Mouse (Mus musculus): ENCODE measurements around the gene Nr6a1.

Gene Nr6a1

DNA sequence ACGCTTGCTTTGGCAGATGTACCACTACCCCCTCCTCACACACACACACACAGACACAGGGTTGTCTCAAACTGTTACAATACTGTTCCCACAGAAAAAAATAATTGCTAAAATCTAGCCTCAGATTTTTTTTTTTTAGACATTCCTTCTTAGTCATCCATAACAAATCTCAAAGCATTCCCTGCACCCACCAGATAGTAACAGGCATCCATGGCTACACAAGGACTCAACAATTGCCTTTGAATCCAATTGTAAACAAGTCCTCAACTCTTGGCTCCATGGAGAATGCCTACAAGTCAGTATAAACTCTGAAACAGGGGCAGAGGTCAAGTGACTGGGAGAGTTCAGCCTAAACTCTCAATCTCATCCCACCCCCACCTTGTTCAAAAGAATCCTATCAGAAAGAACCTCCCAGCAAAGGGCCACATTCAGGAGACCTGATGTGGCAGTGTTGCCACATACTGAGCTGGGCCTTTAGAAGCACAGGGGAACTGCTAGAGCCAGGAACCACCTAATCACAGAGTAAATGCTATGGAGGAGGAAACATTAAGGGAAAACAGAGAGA lies 52.9 kb downstream of the Nr6a1 start:
- DNase-seq (ENCODE audit: low spot score) = no peak

DNA sequence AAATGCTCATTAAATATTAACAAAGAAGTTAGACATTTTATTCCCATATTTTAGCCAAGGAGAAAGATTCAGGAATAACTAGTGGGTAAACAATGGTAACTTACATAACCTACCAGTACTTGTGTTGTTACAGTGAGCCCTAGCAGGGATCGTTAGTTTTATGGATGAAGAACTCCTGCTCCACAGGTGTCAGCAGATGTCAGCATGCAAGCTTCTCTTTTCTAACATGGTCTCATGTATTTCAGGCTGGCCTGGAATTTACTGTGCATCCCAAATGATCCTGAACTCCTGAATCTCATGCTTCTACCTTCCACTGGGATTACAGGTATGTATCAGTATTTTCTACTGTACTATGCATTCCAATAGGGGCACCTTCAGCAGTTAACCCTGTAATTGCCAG lies 54.8 kb downstream of the Nr6a1 start:
- no peak for DNase-seq (ENCODE audit: low spot score)

DNA sequence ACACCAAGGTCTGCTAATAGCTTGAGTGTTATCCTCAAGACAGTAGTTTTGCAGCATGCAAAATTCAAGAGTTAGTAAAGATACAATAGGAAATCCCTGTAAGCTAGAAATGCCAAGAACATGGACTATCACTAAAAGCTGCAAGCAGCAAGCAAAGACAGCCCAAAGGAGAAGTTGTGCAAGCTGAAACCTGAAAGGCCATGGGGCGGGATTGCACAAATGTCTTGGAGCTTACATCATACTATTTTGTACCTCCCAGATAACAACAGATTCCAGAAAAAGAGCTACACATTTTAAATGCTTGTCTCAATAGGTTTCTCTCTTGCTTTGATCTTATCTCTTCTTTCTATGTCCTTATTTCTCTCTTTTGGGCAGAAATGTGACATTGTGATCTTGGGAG lies 60.8 kb downstream of the Nr6a1 start:
- DNase-seq (ENCODE audit: low spot score) = no peak

DNA sequence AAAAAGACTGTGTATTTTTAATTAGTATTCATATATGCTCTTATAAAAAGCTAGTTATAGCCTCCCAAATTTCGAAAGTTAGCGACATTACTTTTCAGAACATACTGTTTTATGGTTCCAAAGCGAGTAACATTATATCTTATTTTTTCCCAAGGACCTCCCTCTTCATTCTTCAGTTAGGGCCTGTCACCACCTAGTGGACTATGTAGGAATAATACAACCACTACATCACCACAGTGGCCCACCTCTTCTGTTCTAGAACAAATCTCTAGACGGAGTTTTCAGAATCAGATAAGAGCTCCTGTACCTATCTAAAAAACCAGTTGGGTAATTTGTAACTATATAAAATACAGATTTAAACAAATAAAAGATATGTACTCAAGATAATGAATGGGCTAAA lies 63.5 kb downstream of the Nr6a1 start:
- DNase-seq (ENCODE audit: low spot score) = peak; percentile 34

DNA sequence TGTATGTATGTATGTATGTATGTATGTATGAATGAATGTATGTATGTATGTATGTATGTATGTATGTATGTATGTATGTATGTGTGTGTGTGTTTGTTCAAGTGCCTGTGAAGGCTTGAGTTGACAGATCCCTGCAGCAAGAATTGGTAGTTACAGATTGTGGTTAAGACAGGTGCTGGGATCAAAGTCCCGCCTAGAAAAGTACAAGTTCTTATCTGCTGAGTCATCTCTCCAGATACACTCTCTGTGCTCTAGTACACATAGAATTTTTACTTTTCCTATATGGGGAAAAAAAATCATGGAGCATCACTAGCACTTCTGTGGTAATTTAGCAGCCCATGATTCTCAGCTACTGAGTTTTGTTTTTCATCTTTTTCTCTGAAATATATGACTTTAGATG lies 75.7 kb downstream of the Nr6a1 start:
- DNase-seq (ENCODE audit: low spot score) = no peak

DNA sequence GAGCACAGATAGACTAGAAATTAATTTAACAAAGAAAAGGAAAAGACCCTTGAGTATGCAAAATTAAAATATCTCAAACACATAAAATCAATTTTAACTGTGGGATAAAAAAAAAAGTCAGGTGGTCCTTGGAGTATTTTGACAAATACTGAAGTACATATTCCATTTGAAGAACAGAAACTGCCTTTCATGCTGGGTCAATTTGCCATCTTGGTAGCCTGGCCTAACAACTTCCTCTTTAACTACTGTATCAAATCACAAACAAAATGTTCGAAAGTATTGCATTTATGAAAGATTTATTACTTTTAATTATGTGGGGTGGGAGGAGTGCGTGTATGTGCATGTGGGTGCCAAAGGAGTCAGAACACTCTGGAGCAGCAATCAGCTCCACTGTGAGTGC lies 81.2 kb downstream of the Nr6a1 start:
- DNase-seq (ENCODE audit: low spot score) = no peak

DNA sequence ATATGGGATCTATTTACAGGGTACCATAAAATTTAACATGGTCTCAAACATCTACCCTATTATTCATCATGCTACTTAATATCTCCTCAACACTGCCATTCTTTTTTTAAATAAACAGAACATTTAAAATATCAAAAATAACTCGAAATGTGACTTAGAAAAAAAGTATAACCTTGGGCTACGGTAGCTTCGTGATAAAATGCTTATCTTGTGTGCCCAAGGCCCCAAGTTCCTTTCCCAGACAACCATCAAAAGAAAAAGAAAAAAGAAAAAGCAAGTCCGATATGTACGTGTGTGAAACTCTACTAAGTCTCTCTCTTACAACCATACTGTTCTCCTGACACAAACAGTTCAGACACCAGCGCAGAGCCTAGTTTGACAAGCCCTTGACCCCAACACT lies 92.0 kb downstream of the Nr6a1 start:
- DNase-seq (ENCODE audit: low spot score) = no peak

DNA sequence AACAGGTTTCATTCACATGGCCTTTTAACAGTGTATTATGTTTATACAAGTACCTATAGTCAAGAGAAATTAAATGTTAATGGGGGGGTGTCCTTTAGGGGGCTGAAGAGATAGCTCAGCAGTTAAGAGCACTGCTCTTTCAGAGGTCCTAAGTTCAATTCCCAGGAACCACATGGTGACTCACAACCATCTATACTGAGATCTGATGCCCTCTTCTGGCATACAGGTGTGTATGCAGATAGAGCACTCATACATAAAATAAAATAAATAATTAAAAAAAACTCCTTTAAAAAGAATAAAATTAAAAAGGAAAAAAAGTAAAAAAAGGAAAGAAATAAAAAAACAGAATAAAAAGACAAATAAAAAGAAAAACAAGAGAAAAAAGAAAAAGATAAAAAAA lies 95.5 kb downstream of the Nr6a1 start:
- no peak for DNase-seq (ENCODE audit: low spot score)

DNA sequence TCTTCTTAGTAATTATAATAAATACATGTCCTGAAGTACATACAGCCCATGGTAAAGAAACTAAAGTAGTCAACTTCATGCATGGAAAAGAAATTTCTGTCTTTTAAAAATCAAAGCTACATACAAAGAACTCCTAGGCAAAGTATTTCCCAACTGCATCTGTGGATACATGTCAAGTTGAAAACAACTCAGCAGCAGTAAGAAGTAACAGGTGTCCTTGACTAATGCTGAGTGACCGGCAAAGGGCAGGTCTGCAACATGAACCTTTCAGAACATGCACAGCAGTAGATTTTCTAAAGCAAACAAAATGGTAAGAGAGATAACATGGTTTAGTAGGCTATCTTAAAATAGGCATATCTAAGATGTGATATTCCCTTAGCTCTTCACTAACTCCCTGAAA lies 98.0 kb downstream of the Nr6a1 start:
- no peak for DNase-seq (ENCODE audit: low spot score)

DNA sequence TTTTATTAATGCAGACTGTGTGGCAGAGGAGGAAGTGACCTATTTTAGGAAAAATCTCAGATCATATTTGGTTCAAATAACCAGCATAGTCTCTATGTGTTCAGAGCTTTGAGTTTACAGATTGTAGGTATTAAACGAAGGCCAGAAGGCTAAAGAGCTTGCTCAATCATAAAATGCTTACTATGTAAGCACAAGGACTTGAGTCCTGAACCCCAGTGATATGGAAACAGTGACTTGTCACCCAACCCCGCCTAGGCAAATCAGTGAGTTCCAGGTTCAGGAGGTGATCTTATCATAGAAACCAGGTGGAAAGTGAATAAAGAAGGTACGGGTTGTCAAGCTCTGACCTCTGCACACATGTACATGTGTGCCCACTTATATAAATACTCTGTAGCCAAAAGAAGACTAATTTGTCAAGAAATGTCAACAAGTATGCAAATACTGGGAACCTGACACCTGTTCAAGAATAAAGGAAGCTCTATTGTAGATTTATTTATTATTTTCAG lies 99.6 kb downstream of the Nr6a1 start:
- DNase-seq (ENCODE audit: low spot score) = no peak

DNA sequence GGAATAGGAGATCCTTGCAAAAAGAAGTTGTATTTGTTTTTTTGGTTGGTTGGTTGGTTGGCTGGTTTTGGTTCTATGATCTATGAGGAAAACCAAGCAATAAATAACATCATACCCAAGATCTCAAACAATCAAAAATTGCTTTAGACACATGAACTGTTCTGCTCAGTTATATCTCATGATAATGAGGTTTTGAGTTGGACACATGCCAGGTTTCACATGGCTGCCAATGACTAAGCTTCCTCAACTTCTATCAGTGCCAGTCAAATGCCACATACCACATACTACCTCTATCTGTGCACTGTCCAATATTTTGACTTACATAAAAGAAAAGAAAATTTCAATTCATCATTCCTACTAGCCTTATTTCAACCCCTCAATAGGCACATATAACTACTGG lies 101.3 kb downstream of the Nr6a1 start:
- DNase-seq (ENCODE audit: low spot score) = no peak

DNA sequence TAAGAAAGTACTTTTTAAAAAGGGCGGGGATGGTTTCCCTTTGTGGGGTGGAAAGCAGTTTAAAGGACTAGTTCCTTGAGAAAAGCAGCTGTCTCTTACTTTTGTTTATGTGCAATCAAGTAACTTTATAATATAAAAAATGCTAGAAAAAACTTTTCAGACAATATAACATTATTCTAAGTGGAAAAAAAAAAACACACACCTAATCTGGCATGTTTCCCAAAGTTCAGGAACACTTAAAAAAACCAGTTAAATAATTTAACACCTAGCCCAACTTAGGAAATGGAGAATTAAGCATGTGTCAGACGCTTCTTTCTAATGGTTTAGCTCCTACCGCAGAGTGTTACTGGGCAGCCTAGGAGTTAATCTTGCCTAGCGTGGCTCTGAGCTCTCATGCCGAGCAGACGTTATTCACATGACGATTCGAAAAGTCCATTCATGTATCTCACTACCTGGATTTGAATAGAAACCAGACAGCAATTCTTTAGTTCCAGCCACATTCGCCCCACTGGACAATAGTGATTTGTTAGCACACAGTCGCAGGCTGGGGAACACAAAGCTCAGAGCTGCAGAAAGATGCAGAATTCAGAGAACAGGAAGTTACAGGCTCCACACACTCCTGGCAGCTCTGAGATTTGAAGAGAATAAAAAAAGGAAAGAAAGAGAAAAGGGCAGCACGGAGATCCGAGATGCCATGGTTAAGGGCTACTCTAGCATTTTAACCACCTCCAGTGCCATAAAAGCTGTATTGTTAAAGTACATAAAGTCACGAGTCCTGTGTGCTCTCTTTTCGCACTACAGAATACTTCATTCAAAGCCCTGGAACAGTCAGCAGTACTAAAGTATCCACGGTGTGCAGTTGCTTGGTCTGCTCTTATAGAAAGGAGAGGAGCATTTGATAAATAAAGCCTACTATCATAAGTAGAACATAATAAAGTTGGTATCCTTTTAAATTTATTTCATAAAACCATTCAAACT lies 102.4 kb downstream of the Nr6a1 start:
- no peak for DNase-seq (ENCODE audit: low spot score)

DNA sequence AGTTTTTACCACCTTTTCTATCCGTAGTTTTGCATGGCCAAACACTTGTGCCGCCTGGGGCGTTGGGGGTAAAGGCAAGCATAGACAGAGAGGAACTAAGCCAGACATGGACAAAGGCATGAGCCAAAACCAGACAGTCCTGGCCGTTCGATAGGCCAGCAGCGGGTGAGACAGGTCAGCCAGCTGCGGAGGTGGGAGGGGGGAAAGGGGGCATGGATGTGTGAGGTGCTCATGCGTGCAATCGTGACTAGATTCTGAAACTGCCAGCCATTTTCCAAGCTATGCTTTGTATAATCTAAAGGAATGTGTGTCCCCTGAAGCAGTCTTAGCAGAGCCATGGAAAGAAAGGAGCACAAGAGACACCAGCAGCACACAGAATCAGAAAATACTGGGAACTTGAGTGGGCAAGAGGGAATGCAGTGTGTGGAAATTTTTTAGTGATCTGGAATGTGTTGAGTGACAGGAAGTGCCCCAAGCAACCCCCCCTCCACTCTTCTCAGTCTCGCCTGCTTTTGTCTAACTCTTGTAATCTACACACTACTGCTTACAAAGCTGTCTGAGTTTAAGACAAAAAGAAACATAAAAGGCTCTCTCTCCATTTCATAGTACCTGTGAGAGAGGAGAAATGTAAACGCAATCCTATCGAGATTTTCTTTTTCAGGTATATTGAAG lies 103.4 kb downstream of the Nr6a1 start:
- DNase-seq (ENCODE audit: low spot score) = peak; percentile 41

DNA sequence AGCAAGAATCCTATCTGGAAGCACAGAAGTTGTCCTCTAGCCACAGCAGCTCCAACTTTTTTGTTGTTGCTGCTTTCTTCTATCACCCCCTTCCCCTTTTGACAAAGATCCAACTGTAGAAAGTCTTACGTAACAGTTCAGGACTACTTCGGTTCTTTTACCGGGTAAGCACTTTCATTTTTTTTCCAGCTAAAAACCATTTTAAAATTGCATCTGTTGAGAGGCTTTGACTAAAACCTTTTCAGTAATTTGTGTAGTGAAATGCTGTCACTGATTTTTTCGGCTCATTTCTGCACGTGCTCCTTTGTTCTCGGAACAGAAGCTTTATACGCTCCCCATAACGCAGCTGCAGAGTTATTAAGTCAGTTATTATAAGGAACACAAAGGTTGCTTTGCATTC lies 104.1 kb downstream of the Nr6a1 start:
- DNase-seq (ENCODE audit: low spot score) = peak; percentile 27

DNA sequence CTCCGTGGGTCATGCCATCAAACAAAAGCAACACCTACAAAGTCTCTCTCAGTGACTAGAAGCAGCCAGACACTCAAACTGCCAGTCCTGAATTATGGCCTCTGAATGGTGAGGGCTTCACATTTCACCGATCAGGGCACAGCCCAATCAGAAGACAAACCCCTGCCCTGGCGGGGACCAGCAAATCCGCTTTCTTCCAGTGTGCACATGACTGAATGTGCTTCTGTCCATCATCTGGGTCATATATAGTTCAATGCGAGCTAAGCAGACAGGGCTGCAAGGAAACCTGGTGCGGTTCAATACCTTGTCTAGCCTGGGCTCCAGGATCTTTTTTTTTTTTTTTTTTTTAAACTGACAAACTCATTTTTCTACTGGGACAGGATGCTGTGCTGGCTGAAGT lies 104.5 kb downstream of the Nr6a1 start:
- peak; percentile 38 for DNase-seq (ENCODE audit: low spot score)

DNA sequence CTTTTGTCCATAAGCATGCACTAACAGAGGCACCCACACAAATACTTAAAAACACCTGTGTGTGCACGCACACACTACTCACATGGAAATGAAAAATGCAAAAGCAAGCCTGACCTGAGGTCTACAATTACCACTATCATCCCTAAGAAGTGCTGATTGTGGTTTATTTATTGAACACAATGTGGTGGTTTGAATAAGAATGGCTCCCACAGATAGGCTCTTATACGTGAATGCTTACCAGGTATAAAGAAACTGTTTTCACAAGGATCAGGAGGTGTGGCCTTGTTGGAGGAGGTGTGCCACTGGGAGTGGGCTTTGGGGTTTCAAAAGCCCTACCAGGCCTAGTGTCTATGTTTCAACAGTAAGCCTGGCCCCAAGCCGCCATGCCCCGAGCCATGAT lies 110.0 kb downstream of the Nr6a1 start:
- DNase-seq (ENCODE audit: low spot score) = no peak

DNA sequence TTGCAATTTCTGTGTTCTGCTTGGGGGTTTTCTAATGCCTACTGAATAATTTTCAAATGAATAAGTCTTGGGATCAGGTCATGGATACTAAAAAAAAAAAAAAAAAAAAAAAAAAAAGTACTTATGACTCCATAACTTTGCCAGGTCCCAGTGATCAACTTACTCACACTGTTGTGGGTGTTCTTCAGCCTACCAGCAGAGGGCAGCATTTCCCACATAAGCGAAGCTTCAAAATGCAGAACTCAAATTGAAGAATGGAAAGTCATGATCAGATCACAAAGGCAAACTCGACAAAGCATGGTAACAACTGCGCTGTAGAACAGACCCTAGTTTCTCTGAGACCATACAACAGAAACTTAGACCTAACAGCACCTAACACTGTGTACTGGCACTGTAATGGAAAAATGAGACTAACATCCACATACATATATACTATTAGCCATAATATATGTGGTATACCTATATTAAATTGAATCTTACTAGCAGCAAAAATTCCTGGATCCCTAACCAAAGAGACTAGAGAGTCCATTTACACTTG lies 130.3 kb downstream of the Nr6a1 start:
- peak; percentile 60 for DNase-seq (ENCODE audit: low spot score)

DNA sequence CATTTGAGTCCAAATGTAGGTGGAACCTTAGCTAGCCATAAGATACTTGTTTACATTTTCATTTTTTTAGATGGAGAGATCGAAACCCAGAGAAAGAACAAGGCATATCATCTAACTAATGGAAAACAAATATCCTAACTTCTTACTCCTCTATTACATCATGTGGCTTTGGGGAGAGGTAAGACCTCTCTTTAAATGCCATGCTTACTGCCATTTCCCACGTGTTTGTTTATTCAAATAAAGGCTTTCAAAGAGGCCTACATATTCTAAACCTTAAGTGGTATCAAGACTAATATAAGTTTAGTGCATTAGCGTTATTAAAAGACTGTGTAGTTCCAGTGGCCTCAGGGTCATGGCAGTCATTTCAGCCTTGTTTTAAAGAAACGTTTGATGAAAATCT lies 140.2 kb downstream of the Nr6a1 start:
- DNase-seq (ENCODE audit: low spot score) = no peak

DNA sequence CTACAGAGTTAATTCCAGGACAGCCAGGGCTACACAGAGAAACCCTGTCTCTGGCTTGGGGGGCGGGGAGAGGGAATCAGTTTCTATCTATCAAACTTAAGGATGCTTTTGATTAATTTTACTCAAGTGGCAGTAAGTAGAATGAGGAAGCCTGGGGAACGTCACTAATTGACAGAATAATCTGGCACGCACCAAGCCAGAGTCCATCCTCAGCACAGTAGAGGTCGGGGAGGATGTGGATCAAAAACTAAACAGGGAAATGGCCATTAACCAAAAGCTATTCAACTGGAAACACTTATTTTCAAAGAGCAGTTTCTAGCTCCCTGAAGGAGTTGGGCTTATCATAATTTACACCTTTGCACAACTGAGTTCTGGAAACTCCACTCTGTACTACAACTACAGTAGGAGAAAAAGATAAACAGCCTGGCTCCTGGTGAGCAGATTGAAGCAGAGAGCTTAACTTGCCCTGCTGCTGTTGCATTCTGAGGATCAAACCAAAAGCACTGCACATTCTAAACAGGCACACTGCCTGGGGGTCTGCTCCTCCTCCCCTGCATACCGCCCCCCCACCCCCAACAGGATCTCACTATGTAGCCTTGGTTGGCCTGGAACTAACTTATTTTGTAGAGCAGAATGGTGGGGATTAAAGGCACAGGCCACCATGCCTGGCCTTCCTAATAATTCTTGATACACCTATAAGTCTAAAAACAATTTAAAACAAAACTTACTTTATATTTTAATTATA lies 141.1 kb downstream of the Nr6a1 start:
- no peak for DNase-seq (ENCODE audit: low spot score)

DNA sequence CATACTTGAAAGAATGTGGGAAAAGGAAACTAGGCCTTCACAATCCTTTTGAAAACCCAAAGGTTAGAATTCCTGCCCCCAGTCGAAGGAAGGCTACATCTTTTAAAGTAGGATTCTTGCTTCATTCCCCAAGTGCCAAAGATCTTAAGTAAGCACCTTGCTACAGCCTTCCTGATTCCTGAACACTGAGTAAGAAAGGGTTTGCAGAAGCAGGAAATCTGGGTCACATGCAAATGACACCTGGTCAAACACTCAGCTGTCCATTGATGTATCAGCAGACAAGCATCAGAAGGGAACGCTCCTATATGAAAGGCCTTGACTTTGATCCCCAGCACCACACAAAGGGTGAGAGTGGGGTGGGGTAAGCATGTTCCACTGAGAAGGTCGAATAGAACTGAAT lies 142.4 kb downstream of the Nr6a1 start:
- no peak for DNase-seq (ENCODE audit: low spot score)

DNA sequence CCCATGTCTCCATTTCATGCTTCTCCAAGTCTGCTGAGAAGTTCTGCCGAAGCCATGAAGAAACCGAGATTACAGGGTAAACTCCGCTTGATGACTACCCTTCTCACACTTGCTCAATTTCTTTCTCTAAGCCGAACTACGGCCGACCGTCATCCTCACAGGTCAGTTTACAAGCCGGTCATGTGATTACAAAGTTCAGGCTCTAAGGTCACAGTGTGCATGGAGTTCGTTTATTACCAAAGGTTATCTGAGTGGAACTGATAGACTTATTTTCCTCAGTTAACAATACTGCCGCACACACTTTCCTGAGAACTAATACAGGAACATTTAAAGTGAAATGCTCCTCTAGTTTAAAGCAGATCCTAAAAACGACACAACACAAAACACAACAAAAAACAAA lies 143.1 kb downstream of the Nr6a1 start:
- no peak for DNase-seq (ENCODE audit: low spot score)

DNA sequence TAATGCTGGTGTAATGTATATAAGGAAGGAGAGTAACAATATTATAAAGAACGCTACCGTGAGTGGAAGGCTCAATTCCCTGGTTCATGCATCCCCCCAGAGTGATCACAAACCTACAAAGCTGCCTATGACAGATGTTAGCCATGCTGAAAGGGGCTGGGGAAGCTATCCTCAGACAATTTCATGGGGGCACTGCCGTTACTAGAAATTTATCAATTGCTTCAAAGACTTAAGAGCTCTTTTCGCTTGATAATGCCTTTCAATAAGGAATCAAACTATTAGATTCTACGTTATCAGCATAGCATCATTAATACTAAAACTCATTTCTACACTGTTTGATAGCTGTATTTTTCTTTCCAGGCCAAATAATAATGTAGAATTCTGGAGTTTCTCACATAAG lies 144.1 kb downstream of the Nr6a1 start:
- DNase-seq (ENCODE audit: low spot score) = no peak
